Mouse (Mus musculus) cerebellum, adult 9-11 months (tissue): Measurements from ENCODE around the gene Cbfb.
"Not testable (repeated sequence)": the region's sequence is repeated elsewhere in the genome, so short reads cannot be mapped to it uniquely, and the experiment has no call there.

Experiments
- DNase-seq: peaks from one replicate; pipeline ENCODE4 v3.0.0; 2022

Cbfb gene

DNA sequence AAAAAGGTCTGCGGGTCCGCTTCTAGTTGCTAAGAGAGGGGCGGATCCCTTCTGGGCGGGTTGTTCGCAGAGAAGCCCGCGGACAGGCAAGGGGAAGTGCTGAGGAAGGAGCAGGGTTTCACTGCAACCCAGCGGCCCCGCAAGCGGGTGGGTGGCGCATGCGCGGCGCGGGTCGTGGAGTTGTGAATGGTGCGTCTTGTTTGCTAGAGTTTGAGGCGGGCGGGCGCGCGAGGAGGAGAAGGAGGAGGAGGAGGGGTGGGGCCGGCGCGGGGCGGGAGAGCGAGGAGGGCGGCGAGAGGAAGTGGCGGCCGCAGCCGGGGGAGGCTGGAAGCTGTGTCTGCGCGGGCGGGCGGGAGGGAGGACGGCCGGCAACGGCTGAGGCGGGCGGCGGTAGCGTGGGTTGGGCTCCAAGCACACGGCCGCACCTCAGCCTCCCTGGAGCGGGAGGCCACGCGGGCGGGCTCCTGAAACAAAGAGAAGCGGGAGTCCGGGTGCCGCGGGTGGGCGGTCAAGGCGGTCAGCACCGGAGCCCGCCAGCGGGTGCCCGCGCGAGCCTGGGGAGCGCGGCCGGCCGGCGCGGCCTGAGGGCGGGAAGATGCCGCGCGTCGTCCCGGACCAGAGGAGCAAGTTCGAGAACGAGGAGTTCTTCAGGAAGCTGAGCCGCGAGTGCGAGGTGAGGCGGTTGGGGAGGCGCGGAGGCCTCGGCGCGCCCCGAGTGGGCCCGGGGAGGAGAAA lies at the start of gene Cbfb:
TSS of gene Cbfb (plus strand) at position 294 of the 735 bp plus-strand sequence.
- peak; percentile 92 for DNase-seq

DNA sequence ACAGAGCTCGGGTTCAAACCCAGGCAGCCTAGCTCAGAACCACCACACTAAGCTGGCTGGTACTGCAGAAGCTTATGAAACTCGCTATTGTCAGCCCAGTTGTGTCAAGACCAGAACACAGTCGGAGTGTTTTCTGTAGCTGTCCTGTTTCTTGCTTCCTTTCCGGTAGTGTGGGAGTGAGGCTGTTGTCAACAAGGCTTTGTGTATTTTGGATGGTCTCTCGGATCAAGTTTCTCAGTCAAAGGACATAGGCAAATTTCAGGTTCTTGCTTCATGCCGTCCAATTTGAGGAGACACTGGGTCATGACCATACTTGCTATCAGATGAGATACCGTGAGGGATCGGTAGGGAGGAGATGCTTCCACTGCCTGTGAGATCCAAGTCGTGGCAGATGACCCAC lies 40.6 kb upstream of the Cbfb start:
- no peak for DNase-seq

DNA sequence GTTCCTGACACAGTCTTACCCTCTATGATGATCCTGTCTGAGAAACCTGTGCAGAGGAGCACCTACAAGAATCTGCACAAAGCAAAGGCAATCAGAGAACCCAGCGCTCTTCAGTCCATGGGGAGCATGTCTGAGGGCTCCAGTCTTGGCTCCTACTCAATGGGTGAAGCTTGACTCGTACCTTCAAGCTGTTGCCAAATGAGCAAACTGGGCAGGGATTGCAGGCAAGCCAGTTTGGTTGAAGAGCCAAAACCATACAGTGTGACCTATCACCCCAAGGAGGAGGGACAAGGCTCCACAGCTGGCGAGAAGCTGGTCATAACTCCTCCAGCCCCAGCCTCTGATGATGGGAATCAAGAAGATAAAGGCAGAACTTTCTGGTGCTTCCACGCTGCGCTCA lies 39.0 kb upstream of the Cbfb start, which contains the start of gene Ces4a:
TSS of gene Ces4a (plus strand) at position 292 of the 400 bp plus-strand sequence.
- no peak for DNase-seq

DNA sequence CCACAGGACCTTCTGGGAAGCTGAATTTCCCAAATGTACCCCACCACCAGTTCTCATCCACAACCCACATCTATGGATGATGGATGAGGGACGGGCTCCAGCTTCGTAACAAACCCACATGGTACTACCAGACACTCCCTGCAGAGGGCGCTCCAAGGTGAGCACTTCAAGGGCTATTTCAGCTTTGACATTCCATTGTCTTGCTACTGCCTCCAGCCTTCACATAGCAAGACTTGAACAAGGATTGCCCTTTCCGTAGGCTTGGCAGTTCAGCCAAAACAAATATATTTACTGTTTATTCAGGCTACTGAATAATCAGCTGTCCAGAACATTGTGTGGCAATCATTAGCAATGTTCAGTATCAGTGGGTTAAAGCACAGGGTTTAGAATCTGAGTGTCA lies 32.1 kb upstream of the Cbfb start:
- peak; percentile 23 for DNase-seq

DNA sequence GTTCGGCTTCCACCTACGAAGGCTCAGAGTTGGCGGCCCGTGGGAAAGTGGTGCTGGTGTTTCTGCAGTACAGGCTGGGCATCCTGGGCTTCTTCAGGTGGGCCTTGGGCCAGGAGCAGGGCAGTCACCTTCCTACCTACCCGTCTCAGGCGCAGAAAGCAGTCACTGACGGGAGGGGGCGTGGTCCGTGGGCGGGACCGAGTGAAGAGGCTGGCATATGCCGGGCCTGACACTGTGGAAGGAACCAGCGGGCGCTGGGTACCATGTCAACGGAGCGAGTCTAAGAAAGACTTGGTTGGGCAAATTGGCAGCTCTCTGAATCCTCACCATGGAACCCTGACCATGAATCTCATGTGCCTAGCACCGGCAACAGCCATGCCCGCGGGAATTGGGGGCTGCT lies 28.1 kb upstream of the Cbfb start:
- DNase-seq = no peak

DNA sequence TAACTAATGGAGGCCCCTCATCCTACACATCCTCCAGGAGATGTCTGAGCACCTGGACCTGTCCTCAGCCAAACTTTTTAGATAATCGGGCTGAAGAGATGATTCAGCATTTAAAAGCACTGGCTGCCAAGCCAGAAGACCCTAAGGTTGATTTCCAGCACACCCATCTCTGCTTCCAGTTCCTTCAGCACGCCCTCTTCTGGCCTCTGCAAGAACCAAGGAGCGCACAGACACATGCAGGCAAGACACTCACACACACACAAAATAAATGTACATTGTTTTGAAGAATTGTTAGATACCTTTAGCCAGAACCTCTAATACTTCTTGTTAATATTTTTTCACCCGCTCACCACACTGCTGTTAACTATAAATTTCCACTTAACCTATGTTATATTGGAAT lies 18.8 kb upstream of the Cbfb start:
- no peak for DNase-seq

DNA sequence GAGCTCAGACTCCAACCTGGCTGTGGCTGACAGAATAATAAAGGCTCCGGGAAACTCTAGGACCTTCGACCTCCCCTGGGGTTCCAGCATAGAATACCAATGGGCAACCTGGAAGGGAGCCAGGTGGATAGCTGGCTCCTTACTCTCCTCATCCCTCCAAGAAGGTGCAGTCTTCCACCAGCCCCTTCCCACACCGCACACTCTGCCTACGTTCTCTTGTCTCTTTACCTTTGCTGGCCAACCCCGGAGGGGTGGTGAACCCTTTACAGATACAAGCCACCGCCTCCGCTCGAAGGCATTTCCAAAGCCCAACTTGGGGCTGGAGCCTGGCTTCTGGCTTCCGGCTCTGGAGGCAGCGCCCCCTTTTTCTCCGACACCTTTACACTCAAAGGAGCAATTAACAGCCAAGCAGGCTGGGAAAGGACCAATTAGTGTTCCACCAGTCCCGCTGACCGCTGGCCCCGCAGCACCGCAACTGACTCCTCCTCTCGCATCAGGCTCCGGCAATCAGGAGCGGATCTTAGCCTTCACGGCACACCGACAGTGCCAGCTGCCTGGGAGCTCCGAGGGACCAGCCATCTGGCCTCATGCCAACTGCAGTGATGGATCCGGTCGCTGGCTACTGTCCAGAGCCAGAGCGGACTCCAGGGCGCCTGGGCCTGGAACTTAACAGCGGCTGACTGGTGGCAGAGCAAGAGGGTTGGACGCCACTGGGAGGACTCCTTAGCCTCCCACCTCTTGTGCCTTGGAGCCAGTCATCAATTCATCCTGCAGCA lies 17.7 kb upstream of the Cbfb start:
- peak; percentile 74 for DNase-seq

DNA sequence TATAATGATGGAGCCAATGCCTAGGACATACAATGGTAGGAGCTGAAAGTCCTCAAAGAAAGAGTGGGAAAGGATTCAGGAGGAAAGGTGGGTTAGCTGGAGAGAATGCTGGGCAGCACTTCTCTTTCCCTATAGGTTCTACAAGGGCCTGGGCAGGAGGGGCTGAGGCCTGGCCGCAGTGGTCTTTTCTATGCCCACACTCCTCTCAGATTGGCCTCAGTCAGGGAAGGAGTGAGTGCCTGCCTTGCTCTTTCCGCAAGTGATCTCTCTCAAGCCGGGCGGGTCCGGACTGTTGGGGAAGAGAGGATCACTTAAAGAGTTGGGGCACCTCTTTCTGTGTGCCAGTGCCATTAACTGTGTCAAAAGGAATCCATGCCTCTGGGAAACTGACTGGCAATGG lies 16.2 kb upstream of the Cbfb start:
- DNase-seq = no peak

DNA sequence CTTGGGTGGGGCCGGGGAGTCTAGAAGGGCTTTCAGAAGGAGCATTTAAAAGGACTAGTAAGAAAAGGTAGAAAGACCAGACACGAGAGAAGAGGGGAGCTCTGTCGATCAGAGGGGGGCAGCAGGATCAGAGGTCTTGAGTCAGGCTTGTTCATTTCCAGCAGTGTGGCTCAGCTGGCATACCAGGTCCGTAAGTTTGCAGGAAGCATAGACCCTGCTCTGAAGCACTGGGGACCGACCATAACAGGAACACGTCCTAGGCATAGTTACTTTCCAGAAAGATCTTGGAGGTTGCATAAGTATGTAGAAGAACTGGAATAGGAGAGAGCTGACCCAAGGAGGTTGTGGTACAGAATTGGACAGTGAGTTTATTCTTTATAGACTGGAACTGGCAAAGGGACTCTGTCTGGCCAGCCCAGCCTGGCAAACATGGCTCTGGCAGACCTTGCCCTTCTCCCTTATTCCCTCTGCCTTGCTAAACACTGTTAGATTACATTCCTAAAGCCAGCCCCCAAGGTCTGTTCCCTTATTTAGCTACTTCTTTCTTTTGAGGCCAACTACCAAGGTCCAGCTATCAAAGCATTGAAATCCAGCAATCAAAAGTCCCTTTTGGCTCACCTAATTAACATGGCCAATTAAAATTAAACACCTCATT lies 15.3 kb upstream of the Cbfb start:
- no peak for DNase-seq

DNA sequence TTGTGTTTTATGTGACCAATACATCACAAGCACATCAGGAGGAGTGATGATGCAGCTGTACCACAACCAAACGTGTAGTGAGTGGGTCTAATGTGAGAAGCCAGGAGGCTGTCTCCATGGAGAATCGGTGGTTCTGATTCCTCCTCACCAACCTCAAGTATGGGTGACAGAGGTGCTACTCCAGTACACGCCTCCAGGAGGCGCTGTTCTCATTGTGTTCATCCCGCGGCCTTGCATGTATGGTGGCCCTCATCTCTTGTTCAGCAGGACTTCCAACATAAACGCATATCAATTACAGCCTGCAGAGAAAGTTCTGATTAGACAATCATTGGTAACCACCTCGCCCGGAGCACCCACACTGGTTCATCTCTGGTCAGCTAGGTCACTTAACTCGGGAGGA lies 12.9 kb upstream of the Cbfb start:
- DNase-seq = no peak

DNA sequence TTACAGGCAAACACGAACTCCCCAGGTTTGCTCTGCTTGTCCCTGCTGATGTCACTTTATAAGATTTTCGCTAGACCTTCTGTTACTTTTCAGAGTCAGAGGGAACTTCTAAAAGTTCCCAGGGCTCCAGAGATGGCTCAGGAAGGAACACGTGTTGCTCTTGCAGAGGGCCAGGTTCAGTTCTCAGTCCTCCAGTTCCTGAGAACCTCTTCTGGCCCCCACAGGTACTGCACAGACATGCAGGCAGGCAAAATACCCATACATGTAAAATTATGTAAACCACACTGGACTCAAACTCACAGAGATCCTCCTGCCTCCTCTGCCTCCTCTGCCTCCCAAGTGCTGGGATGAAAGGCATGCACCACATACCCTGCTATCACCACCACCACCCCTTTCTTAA lies 12.4 kb upstream of the Cbfb start:
- no peak for DNase-seq

DNA sequence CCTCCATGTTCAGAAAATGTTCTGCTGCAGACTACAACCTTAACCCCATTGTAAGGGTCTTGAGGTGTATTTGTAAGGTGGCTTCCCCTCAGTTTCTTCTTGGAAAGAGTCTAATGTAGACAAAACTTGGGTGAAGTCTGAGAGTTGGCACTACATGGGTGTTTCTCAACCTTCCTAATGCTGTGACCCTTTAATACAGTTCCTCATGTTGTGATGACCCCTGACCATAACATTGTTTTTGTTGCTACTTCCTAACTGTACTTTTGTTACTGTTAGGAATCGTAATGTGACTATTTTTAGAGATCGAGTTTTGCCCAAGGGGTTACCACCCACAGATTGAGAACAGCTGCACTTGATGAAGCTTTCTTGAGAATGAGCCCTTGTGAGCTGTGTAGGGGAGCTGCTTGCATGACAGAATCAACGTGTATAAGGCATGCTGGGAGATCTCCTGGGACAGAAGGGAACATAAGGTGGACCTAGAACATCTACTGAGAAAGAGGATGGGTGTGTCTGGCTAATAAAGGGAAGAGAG lies 9.3 kb upstream of the Cbfb start:
- DNase-seq = no peak

DNA sequence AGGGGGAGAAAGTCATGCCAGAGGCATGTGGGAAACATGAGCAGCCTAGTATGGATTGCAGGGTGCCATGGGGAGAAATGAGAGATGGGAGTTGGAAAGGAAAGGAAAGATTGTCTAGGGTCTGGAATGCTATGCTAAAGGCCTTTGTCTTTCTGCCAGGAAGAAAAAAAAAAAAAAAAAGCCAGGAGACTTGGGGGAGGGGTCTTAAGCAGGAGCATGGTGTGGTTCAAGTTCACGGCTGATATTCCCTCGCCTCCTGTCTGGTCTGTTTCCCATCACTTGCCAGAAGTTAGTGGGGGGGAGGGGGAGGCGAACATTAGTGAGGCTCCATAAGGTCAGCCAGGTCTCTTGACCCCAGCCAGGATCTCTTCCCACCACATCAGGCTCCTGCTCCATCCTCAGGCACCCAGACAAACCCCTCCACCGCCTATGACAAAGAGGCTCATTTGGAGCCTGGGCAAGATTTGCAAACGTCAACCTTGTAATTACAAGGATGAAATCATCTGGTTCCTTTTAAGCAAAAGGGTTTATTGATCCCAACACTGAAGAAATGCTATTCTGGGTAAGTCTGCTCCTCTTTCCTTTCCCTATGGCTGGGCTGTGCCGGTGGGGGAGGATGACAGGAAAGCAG lies 6.1 kb upstream of the Cbfb start:
- DNase-seq = no peak

DNA sequence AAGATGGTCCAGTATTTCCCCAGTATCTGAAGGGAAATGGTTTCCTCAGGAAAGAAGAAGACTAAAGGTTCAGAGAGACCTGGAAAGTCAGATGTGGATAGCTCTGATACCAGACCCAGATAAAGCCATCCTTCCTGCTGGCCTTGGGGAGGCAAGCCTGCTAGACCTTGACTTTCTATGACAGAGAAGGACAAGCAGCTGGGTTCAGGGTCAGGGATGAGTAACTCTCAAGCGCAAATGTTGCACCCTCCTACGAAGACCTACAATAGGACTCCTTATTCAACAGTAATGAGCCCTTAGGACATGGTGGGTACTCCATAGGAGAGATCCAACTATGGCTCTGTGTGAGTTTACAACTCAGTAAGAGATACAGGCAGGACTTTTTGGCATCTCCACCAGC lies 5.3 kb upstream of the Cbfb start:
- DNase-seq = no peak

DNA sequence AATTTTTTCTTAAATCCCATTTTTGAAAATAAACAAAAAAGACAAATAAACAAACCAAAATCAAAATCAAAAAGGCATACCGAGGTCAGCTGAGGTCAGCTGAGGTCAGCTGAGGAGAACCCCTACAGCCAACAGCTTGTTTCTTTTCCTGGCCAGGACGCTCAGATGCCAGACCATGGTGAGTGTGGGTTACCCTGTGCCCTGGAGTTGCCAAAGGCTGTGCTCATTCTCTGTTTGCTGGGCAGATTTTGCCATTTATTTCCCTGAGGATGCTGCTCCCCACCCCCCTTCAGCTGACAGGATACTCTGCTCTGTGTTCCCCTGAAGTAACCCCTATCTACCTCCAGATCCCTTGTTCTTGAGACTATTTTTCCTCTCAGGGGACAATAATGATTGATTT lies 3.4 kb upstream of the Cbfb start:
- DNase-seq = no peak

DNA sequence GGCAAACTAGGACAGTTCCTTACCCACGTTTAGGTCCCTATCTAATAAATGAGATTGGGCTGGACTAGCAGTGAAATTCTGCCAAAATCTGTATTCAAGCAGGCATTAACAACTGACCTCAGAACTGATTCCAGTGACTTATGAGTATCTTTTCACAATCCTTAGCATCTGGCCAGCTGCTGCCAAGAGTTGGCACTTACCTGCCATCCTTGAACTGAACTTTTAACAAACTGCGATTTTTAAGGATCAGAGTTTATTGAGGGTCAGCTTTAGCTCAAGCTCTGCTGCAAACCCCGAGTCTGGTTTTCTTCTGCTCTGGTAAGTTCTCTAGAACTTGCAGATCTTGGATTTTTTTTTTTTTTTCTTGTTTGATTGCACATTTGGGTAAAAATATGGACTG lies 892 bp upstream of the Cbfb start:
- no peak for DNase-seq

DNA sequence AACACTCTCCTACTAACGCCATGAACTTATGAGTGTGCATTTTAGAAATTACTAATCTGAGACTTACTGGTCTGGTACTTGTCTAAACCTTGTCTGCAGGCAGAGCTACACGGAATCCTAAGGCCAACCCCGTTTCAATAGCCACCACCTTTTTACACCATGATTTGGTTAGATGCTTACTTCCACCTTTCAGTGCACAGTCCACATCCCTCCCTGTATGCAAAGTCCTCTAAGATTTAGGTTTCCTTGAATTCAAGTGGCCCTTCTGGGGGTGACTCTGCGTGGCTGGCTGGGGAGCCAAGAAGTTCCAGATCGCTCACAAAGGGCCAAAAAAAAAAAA lies 463 bp upstream of the Cbfb start:
- DNase-seq = no peak

DNA sequence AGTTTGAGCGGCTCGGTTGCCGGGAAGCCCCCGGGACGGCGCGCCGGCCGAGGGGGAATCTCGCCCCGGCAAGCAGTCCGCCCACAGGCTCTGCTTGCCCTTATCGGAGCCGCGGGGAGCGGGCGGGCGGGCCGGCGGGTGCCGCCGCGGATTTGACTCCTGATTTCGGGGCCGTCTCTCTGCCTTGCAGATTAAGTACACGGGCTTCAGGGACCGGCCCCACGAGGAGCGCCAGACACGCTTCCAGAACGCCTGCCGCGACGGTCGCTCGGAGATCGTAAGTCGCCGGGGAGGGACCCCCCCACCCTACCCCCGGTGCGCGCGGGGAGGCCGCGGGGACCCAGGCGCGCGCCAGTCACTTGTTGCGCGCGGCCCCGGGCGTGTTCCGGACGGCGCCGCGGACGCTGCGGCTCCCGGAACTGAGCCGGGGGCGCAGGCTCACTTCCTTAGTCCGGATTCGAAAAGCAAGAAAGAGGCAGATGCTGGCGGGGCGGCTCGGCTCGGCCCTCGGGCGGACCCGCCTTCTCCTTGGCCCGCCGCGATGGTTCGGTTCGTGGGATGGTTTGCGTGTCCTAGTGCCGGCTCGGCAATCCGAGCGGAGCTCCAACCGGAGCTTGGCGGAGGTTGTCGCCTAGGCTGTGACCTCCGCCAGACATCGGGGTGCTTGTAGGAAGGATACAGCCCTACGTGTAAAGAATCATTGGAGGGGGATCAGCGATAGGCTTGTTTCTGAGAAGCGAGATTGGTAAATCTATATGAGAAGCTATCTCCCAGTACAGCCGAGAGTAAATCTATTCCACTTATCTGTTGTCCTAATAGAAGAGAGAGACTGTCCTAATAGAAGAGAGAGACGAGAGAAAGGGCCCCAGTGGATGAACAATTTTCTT lies 885 bp downstream of the Cbfb start:
- DNase-seq = peak; percentile 49

DNA sequence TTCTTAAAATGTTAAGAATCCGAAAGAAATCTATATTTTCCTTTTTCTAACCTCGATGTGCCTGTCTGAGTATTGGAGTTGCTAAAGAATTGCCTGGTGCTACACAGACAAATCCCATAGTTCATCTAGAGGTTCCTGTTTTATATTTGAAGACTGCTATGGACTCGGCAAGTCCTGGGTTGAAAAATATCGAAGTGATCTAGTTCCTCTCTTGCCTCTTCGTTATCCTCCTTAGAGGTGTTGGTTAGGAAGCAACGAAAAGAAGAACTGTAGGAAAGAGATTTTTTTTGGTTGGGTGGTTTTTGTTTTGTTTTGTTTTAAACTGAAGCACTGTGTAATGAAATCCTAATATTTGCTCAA lies 1.5 kb downstream of the Cbfb start:
- no peak for DNase-seq

DNA sequence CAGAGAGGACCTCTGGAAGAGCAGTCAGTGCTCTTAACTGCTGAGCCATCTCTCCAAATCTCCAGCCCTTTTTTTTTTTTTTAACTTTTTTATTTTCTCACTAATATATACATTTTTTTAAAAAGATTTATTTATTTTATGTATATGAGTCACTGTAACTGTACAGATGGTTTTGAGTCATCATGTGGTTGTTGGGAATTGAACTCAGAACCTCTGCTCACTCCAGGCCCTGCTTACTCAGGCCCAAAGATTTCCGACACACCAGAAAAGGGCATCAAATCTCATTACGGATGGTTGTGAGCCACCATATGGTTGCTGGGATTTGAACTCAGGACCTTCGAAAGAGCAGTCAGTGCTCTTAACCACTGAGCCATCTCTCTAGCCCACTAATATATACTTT lies 4.8 kb downstream of the Cbfb start:
- DNase-seq = not testable (repeated sequence)

DNA sequence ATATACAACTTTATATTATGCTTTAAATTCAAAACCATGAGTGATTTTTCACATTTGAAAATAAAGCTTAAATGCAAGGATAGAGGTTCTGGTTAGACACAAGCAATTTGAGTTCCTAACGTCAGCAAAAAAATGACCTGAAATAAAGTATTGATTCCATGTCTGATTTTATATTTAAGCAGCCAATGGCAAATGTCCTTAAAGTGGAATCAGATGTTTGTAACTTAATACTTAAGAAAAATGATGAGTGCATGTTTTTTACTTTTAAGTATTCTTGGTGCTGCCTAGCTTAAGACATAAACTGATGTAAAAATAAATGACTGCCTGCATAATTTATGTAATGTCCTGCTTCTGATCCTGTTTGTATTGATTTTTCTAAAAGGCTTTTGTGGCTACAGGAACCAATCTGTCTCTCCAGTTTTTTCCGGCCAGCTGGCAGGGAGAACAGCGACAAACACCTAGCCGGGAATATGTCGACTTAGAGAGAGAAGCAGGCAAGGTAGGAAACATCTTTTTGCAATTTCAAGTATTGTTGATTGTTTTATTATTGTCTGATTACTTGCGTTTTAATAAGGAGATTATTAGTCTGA lies 7.8 kb downstream of the Cbfb start:
- DNase-seq = no peak

DNA sequence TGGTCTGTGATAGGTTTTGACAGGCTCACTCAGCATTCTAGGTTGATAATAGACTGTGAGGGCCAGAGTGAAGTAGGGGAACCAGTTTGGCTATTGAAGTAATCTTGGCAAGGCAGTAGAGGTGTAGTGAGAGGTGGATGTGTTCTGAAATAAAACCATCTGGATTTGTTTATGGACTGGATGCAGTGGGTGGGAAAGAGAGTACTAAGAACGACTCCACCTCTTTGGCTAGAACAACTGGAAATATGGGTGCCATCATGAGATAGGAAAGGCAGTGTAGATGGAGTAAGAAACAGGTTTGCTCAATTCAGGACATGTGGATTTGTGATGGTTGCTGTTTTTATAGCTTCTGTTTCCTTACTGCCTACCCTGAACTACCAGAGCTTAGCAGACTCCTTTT lies 11.7 kb downstream of the Cbfb start:
- DNase-seq = no peak
